Mouse (Mus musculus): Measurements from ENCODE around the gene Cbx1.

The Cbx1 gene

GRCm38 (mm10) chr11:96788871-96789795 is at the start of gene Cbx1:
Cbx1 (plus strand) TSS chr11:96789127.
- in situ Hi-C loops (cut with MboI, MseI): no loop called here

GRCm38 (mm10) chr11:96740796-96741195 is 48.1 kb upstream of the Cbx1 start:
- in situ Hi-C loops (cut with MboI, MseI): no loop called here

- in situ Hi-C loops (cut with MboI, MseI): no loop called here
These were observed 46.9 kb upstream of the Cbx1 start for GRCm38 (mm10) chr11:96741995-96742394.

- in situ Hi-C loops (cut with MboI, MseI): no loop called here
These were observed 45.9 kb upstream of the Cbx1 start for GRCm38 (mm10) chr11:96743000-96743399.

GRCm38 (mm10) chr11:96743891-96744290 is 45.0 kb upstream of the Cbx1 start:
- in situ Hi-C loops (cut with MboI, MseI): no loop called here

GRCm38 (mm10) chr11:96746648-96747047 is 42.3 kb upstream of the Cbx1 start:
- in situ Hi-C loops (cut with MboI, MseI): no loop called here

GRCm38 (mm10) chr11:96747555-96747954 is 41.4 kb upstream of the Cbx1 start:
- in situ Hi-C loops (cut with MboI, MseI): no loop called here

GRCm38 (mm10) chr11:96755298-96755697 is 33.6 kb upstream of the Cbx1 start:
- in situ Hi-C loops (cut with MboI, MseI): loop anchor here (10.0 kb wide), 3 partner anchors 110 to 460 kb away; partner anchors contain the start of gene Hoxb6

GRCm38 (mm10) chr11:96757421-96757820 is 31.5 kb upstream of the Cbx1 start:
- in situ Hi-C loops (cut with MboI, MseI): loop anchor here (10.0 kb wide), 3 partner anchors 107 to 463 kb away; partner anchors contain the start of gene Hoxb6

- in situ Hi-C loops (cut with MboI, MseI): loop anchor here (10.0 kb wide), 3 partner anchors 106 to 464 kb away; partner anchors contain the start of gene Hoxb6
These were observed 30.5 kb upstream of the Cbx1 start for GRCm38 (mm10) chr11:96758402-96758801.

GRCm38 (mm10) chr11:96760042-96760441 is 28.9 kb upstream of the Cbx1 start:
- in situ Hi-C loops (cut with MboI, MseI): loop anchor here (10.0 kb wide), 1 partner anchor 445 kb away; the partner anchor contains the start of gene Hoxb4

- in situ Hi-C loops (cut with MboI, MseI): loop anchor here (10.0 kb wide), 1 partner anchor 447 kb away; the partner anchor contains the start of gene Hoxb4
These were observed 26.9 kb upstream of the Cbx1 start for GRCm38 (mm10) chr11:96761984-96762383.

GRCm38 (mm10) chr11:96762742-96763470 is 26.0 kb upstream of the Cbx1 start:
- in situ Hi-C loops (cut with MboI, MseI): loop anchor here (10.0 kb wide), 1 partner anchor 448 kb away; the partner anchor contains the start of gene Hoxb4

- in situ Hi-C loops (cut with MboI, MseI): loop anchor here (10.0 kb wide), 1 partner anchor 450 kb away; the partner anchor contains the start of gene Hoxb4
These were observed 24.2 kb upstream of the Cbx1 start for GRCm38 (mm10) chr11:96764511-96765350.

GRCm38 (mm10) chr11:96765645-96766044 is 23.3 kb upstream of the Cbx1 start:
- in situ Hi-C loops (cut with MboI, MseI): loop anchor here (10.0 kb wide), 1 partner anchor 451 kb away; the partner anchor contains the start of gene Hoxb4

- in situ Hi-C loops (cut with MboI, MseI): loop anchor here (10.0 kb wide), 1 partner anchor 452 kb away; the partner anchor contains the start of gene Hoxb4
These were observed 22.4 kb upstream of the Cbx1 start for GRCm38 (mm10) chr11:96766555-96766954.

- in situ Hi-C loops (cut with MboI, MseI): loop anchor here (10.0 kb wide), 1 partner anchor 452 kb away; the partner anchor contains the start of gene Hoxb4
These were observed 21.8 kb upstream of the Cbx1 start for GRCm38 (mm10) chr11:96767096-96767495.

- in situ Hi-C loops (cut with MboI, MseI): loop anchor here (10.0 kb wide), 1 partner anchor 453 kb away; the partner anchor contains the start of gene Hoxb4
These were observed 20.7 kb upstream of the Cbx1 start for GRCm38 (mm10) chr11:96768240-96768639.

- in situ Hi-C loops (cut with MboI, MseI): no loop called here
These were observed 17.5 kb upstream of the Cbx1 start for GRCm38 (mm10) chr11:96771274-96771975.

GRCm38 (mm10) chr11:96772413-96772812 is 16.5 kb upstream of the Cbx1 start:
- in situ Hi-C loops (cut with MboI, MseI): no loop called here

Data from regulatory T cell (primary cell).